Mouse (Mus musculus) heart, postnatal 25 days (tissue): Measurements from ENCODE around the gene Ufd1. TPM values are rescaled to one million over a fixed set of nuclear protein-coding genes. Genes with fewer than 3 reads are reported as not detected.

Experiments
- DNase-seq: peaks from one replicate; pipeline ENCODE4 v3.0.0; 2022; ENCODE audit warnings: low spot score
- intact Hi-C: fragments of 180-260 bp; cut with DNase I; formaldehyde crosslinking; loops from one replicate; pipeline ENCODE4 v1.15.1; 2025
- total RNA-seq, 2 experiments: library from RNA; stranded (reverse); gene quantifications; 2 replicates each; pipeline ENCODE4 v1.2.3; 2021

Gene Ufd1
- total RNA-seq, 2 experiments from 2014 or later, result 51.7 to 58.3 TPM

- intact Hi-C loops, result no loop called here
- peak; percentile 6 for DNase-seq
Observed at GRCm38 (mm10) chr16:18877386-18878090, 66.0 kb downstream of the Ufd1 start.

- DNase-seq, result no peak
- intact Hi-C loops, result no loop called here
Observed at GRCm38 (mm10) chr16:18878091-18878720, 66.6 kb downstream of the Ufd1 start.

GRCm38 (mm10) chr16:18884044-18884443 is 72.5 kb downstream of the Ufd1 start:
- DNase-seq, result no peak
- intact Hi-C loops, result no loop called here

Other genes starting within 250 kb of the Ufd1 start
- under 1 TPM; 0.68 to 0.78 TPM for gene Tbx1, start 221.1 kb upstream of the Ufd1 start, total RNA-seq
- 1 to 10 TPM in 1 of 2 experiments, under 1 TPM in 1; 0.36 to 1.1 TPM for gene Gp1bb, start 189.4 kb upstream of the Ufd1 start, total RNA-seq
- 1 to 10 TPM; 1.0 to 1.6 TPM for gene Gm49601, start 185.4 kb upstream of the Ufd1 start, total RNA-seq
- 1 to 10 TPM; 3.9 to 4.6 TPM for gene Sept5, start 181.8 kb upstream of the Ufd1 start, total RNA-seq
- 10 to 100 TPM; 26.9 to 34.2 TPM for gene Cldn5, start 34.9 kb upstream of the Ufd1 start, total RNA-seq
- gene Cdc45, start 208 bp downstream of the Ufd1 start, total RNA-seq, result 1 to 10 TPM; 2.7 to 4.1 TPM
- gene 2510002D24Rik, start 24.8 kb downstream of the Ufd1 start, total RNA-seq, result 10 to 100 TPM; 21.1 to 24.2 TPM
- gene Gm28539, start 24.8 kb downstream of the Ufd1 start, total RNA-seq, result 1 to 10 TPM in 1 of 2 experiments, not detected in 1; 1.5 TPM
- 10 to 100 TPM; 56.9 to 61.6 TPM for gene Mrpl40, start 65.1 kb downstream of the Ufd1 start, total RNA-seq
- gene Hira, start 65.3 kb downstream of the Ufd1 start, total RNA-seq, result 10 to 100 TPM; 21.8 to 24.7 TPM